Mouse (Mus musculus): ENCODE data around the gene Rbpj. TPM values are rescaled to one million over a fixed set of nuclear protein-coding genes. Genes with fewer than 3 reads are reported as not detected.

Rbpj gene
- 29.4 and 30.0 TPM in 2 replicates for polyA plus RNA-seq (2015; fragmentation: Nextera tagmentation; extraction: Ambion mirVana)

DNA sequence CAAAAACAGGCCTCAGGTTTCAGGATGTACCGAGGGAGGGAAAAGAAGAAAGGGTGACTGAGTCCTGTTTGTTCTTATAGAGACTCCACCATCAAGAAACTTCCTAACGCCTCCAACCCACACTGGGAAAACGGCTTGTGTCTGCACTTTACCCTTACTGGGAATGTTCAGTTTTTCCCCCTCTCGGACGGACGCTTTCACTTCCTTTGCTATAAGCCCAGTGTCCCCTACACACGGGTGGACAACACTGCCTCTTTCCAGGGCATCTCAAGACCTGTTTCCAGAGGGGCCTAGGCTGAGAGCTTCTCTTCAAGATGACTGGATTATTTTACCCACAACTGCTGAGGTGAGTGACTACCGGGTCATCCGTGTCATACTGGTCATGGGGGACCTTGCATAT, at the start of gene Rbpj:
Gene Rbpj (plus strand): TSS at position 270 of the 400 bp plus-strand sequence.
- ATAC-seq (ENCODE audit: insufficient read depth, low FRiP score), result no peak
- WGBS, result 93% methylated on average over 9 of the region's 9 CpGs
- Histone ChIP-seq H3K9ac (ENCODE audit: low read length) (no peak within 1 kb of the TSS), H3K36me3 (ENCODE audit: control insufficient read depth, insufficient read depth, low read length) (no peaks in the 10 kb centered on the region), H3K4me1 (ENCODE audit: control insufficient read depth, insufficient read depth, low read length) (peaks cover 18% of the 10 kb centered on the region), H3K27me3 (ENCODE audit: control insufficient read depth, insufficient read depth, low read length) (no peaks in the 10 kb centered on the region), H3K9me3 (replicated peaks; ENCODE audit: control insufficient read depth, low read length) (no peaks in the 10 kb centered on the region), H3K27ac (ENCODE audit: low read length) (no peak within 1 kb of the TSS), H3K4me3 (replicated peaks; ENCODE audit: low read length) (no peak within 1 kb of the TSS), H3K4me2 (ENCODE audit: low read depth, low read length) (no peak within 1 kb of the TSS)

DNA sequence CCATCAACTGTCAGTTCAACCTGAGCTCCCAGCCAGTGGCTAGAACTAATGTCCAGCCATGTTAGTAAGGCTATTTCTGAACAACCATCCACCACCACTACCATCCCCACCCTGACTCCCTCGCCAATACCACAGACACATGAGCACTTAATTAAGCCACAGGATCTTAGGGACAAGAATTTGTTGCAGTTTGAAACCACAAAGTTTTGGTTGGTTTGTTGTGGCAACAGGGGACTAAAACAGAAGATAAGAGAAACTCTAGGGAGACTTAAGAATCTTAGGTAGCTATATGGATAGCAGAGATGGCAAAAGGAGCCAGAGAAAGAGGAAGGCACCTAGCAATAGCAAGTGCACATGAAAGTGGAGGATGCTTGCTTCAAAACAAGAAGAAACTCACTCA, 45.2 kb upstream of the Rbpj start:
- Histone ChIP-seq H3K27ac (ENCODE audit: low read length) (no peak overlapping the region), H3K4me3 (replicated peaks; ENCODE audit: low read length) (no peak overlapping the region), H3K4me2 (ENCODE audit: low read depth, low read length) (no peak overlapping the region), H3K4me1 (ENCODE audit: control insufficient read depth, insufficient read depth, low read length) (no peaks in the 10 kb centered on the region), H3K9me3 (replicated peaks; ENCODE audit: control insufficient read depth, low read length) (no peaks in the 10 kb centered on the region), H3K36me3 (ENCODE audit: control insufficient read depth, insufficient read depth, low read length) (no peaks in the 10 kb centered on the region), H3K27me3 (ENCODE audit: control insufficient read depth, insufficient read depth, low read length) (no peaks in the 10 kb centered on the region), H3K9ac (ENCODE audit: low read length) (no peak overlapping the region)
- WGBS, result 61% methylated on average over 1 of the region's 1 CpGs
- ATAC-seq (ENCODE audit: insufficient read depth, low FRiP score), result no peak

DNA sequence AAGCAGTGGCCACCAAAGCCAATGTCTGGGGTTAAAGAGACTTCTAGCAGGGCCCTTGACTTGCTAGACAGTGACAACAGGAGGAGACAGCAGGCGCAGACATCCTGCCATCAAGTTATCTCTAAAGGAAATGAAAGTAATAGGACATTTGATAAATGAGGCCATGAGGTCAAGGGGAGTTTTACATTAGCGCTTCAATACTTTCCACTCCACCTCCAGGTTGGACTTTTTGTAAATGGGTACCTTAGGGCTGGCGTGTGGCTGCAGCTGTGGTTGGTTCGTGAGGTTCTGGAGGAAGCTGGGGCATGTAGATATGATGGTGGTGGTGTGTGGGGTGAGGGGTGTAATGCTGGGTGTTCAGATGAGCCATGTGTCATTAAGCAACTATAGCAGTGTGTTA, 44.7 kb upstream of the Rbpj start:
- Histone ChIP-seq H3K4me3 (replicated peaks; ENCODE audit: low read length) (no peak overlapping the region), H3K27ac (ENCODE audit: low read length) (no peak overlapping the region), H3K9ac (ENCODE audit: low read length) (no peak overlapping the region), H3K9me3 (replicated peaks; ENCODE audit: control insufficient read depth, low read length) (no peaks in the 10 kb centered on the region), H3K4me2 (ENCODE audit: low read depth, low read length) (no peak overlapping the region), H3K36me3 (ENCODE audit: control insufficient read depth, insufficient read depth, low read length) (no peaks in the 10 kb centered on the region), H3K4me1 (ENCODE audit: control insufficient read depth, insufficient read depth, low read length) (no peaks in the 10 kb centered on the region), H3K27me3 (ENCODE audit: control insufficient read depth, insufficient read depth, low read length) (no peaks in the 10 kb centered on the region)
- 48% methylated on average over 4 of the region's 4 CpGs for WGBS
- no peak for ATAC-seq (ENCODE audit: insufficient read depth, low FRiP score)

DNA sequence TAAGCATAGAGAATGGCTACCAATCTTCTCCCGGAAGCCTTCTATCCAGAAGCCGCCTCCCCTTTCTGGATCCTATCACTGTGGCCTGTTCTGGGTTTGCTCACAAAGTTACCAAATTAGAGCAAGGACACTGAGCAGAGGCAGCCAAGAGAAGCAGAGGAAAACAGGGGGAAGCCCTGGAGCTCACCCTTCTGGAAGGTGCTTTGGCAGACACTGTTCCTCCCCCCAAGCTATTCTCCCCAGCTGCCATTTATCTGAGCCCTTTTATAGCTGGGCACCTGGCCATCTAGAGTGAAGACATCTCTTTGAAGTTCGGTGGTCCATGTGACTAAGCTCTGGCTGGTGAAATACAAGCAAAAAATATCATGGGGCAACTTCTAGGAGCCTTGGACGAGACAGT, 38.5 kb upstream of the Rbpj start:
- H3K4me2 ChIP-seq (ENCODE audit: low read depth, low read length), result no peak overlapping the region
- H3K36me3 ChIP-seq (ENCODE audit: control insufficient read depth, insufficient read depth, low read length), result no peaks in the 10 kb centered on the region
- ATAC-seq (ENCODE audit: insufficient read depth, low FRiP score), result no peak
- H3K4me1 ChIP-seq (ENCODE audit: control insufficient read depth, insufficient read depth, low read length), result peaks cover 9% of the 10 kb centered on the region; the same call in 1 of the 2 replicates
- no peak overlapping the region for H3K27ac ChIP-seq (ENCODE audit: low read length)
- H3K27me3 ChIP-seq (ENCODE audit: control insufficient read depth, insufficient read depth, low read length), result no peaks in the 10 kb centered on the region; the same call in 1 of the 2 replicates
- no peak overlapping the region for H3K9ac ChIP-seq (ENCODE audit: low read length)
- no peaks in the 10 kb centered on the region for H3K9me3 ChIP-seq (replicated peaks; ENCODE audit: control insufficient read depth, low read length)
- WGBS, result 73% methylated on average over 4 of the region's 4 CpGs
- H3K4me3 ChIP-seq (replicated peaks; ENCODE audit: low read length), result no peak overlapping the region

DNA sequence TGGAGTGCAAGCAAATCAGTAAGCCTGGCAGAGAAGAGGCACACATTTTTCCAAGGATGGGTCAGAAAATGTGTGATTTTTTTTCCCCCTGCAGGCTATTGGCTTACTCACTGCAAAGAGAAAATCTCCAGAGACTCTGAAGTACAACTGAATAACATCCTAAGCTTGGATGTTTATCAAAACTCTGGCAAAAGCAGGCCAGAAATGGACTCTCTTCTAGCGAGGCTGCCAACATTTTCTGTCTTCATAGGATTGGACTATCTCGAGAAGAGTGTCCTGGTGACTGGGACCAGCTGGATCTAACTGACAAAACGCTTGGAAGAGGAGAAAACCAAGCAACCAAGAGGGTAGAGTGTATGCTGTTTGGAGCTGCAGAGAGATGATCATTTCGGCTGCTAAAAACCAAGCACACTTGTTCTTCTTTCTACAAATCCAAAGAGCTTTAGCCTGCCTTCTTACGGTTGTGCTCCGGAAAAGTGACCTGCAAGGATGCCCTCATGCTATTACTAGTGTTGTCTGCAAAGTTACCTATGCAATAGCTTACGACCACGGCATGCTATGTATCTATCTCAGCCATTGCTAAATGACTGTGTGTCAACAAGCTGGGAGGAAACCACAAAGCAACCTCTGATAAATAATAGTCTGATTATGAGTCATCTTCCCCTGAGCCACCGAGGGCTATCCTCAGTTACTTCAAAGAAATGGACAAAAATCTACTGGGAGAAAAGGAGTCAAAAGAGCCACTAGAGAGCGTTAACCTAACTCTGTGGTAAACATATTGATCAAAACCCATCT, 36.1 kb upstream of the Rbpj start:
- Histone ChIP-seq H3K9me3 (replicated peaks; ENCODE audit: control insufficient read depth, low read length) (no peaks in the 10 kb centered on the region), H3K4me2 (ENCODE audit: low read depth, low read length) (no peak overlapping the region), H3K4me1 (ENCODE audit: control insufficient read depth, insufficient read depth, low read length) (peaks cover 9% of the 10 kb centered on the region; the same call in 1 of the 2 replicates), H3K27me3 (ENCODE audit: control insufficient read depth, insufficient read depth, low read length) (no peaks in the 10 kb centered on the region; the same call in 1 of the 2 replicates), H3K36me3 (ENCODE audit: control insufficient read depth, insufficient read depth, low read length) (no peaks in the 10 kb centered on the region), H3K27ac (ENCODE audit: low read length) (peak overlapping the region; percentile 78), H3K4me3 (replicated peaks; ENCODE audit: low read length) (no peak overlapping the region), H3K9ac (ENCODE audit: low read length) (no peak overlapping the region)
- peak; percentile 88 for ATAC-seq (ENCODE audit: insufficient read depth, low FRiP score)
- 52% methylated on average over 10 of the region's 10 CpGs for WGBS

DNA sequence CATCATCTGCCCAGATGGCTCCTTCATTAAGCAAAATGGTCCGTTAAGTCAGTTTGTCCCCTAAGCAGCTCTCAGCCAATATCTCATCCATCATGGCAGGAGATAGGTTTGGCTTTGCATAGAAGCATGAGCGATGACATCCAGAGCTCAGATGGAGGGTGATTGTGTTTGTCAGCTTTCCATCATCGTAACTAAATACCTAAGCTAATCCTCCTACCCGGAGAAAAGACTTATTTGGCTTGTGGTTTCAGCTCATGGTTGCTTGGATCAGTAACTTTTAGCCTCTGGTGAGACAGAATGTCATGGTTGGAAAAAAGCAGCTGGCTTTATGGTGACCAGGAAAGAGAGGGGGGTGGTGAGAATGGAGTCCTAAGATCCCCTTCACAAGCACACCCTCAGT, 33.5 kb upstream of the Rbpj start:
- no peak overlapping the region for H3K9ac ChIP-seq (ENCODE audit: low read length)
- WGBS, result 73% methylated on average over 4 of the region's 4 CpGs
- H3K27ac ChIP-seq (ENCODE audit: low read length), result no peak overlapping the region
- no peaks in the 10 kb centered on the region for H3K27me3 ChIP-seq (ENCODE audit: control insufficient read depth, insufficient read depth, low read length)
- peaks cover 9% of the 10 kb centered on the region; the same call in 1 of the 2 replicates for H3K4me1 ChIP-seq (ENCODE audit: control insufficient read depth, insufficient read depth, low read length)
- no peak for ATAC-seq (ENCODE audit: insufficient read depth, low FRiP score)
- no peak overlapping the region for H3K4me2 ChIP-seq (ENCODE audit: low read depth, low read length)
- no peaks in the 10 kb centered on the region for H3K9me3 ChIP-seq (replicated peaks; ENCODE audit: control insufficient read depth, low read length)
- no peak overlapping the region for H3K4me3 ChIP-seq (replicated peaks; ENCODE audit: low read length)
- no peaks in the 10 kb centered on the region for H3K36me3 ChIP-seq (ENCODE audit: control insufficient read depth, insufficient read depth, low read length)

DNA sequence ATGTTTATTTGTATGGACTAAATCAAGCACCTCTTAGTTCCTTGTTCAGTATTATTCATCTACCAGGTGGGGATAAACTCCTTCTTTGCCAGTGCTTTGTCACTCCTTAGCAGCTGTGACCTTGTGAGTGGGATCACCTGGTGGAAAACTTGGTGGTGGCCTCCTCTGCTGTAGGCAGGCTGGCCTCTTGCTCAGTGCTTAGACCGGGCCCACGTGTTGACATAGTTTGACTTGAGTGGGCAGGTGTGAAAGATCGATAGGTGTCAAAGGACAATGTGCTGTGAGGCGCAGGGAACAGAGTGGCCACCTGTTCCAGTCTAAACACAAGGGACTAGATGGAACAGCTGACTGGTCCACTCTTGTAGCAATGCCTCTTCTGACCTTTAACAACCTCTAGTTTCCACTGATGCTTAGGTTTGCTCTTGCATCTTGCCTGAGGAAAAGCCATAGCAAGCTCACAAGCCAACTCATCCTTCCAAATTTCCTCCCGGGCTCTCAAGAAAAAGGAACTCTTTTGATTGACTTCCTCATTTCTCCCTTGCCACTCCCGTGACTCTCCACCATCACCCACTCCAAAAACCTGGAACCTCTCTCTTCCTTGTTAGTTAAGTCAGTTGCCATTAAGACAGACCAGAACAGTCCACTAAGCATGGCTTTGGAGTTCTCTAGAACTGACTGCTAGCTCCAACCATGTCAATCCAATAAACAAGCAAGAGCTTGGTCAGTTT, 28.9 kb upstream of the Rbpj start:
- Histone ChIP-seq H3K27me3 (ENCODE audit: control insufficient read depth, insufficient read depth, low read length) (no peaks in the 10 kb centered on the region), H3K36me3 (ENCODE audit: control insufficient read depth, insufficient read depth, low read length) (no peaks in the 10 kb centered on the region), H3K4me2 (ENCODE audit: low read depth, low read length) (no peak overlapping the region), H3K9me3 (replicated peaks; ENCODE audit: control insufficient read depth, low read length) (no peaks in the 10 kb centered on the region), H3K27ac (ENCODE audit: low read length) (peak overlapping the region; percentile 66; the same call in 1 of the 2 replicates), H3K9ac (ENCODE audit: low read length) (no peak overlapping the region), H3K4me3 (replicated peaks; ENCODE audit: low read length) (no peak overlapping the region), H3K4me1 (ENCODE audit: control insufficient read depth, insufficient read depth, low read length) (peaks cover 5% of the 10 kb centered on the region)
- no peak for ATAC-seq (ENCODE audit: insufficient read depth, low FRiP score)
- 69% methylated on average over 6 of the region's 6 CpGs for WGBS

DNA sequence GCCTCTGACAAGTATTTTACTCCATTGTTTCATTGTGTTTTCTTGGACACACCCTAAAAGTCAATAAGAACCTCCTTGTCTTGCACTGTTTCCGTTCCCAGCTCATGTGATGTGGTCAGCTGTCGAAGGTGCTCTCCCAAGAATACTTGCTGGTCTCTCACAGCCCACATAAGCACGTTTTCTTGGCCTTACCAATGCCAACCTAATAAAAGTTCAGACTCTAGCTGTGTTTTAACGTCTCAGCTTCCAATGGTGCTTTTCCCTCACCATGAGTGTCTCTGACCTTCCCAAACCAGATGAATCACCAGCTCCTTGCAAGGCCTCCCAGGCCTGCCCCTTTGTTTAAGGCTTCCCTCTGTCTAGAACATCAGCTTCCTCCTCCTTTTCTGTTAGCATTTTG, 28.2 kb upstream of the Rbpj start:
- 52% methylated on average over 4 of the region's 4 CpGs for WGBS
- no peak for ATAC-seq (ENCODE audit: insufficient read depth, low FRiP score)
- Histone ChIP-seq H3K27ac (ENCODE audit: low read length) (peak overlapping the region; percentile 66), H3K9ac (ENCODE audit: low read length) (no peak overlapping the region), H3K36me3 (ENCODE audit: control insufficient read depth, insufficient read depth, low read length) (no peaks in the 10 kb centered on the region), H3K9me3 (replicated peaks; ENCODE audit: control insufficient read depth, low read length) (no peaks in the 10 kb centered on the region), H3K4me3 (replicated peaks; ENCODE audit: low read length) (no peak overlapping the region), H3K4me1 (ENCODE audit: control insufficient read depth, insufficient read depth, low read length) (peaks cover 5% of the 10 kb centered on the region), H3K4me2 (ENCODE audit: low read depth, low read length) (no peak overlapping the region), H3K27me3 (ENCODE audit: control insufficient read depth, insufficient read depth, low read length) (no peaks in the 10 kb centered on the region)

DNA sequence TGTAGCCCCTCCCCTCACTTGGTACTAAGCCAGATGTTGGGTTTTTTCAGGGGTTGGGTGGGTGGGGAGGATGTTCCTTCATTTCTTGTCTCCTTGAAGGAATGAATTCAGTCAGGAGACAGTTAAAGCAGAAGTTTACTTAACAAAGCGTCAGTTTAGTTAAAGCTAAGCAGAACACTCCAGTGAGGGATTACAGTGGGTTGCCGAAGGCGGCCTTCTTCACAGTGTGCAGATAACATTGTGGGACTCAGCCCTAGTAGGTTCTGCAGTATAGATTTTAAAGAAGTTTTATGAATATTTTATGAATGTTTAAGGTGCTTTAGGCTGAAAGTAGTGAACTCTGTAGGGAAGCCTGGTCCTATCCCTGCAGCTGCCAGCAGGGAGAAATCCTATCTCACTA, 27.7 kb upstream of the Rbpj start:
- WGBS, result 11% methylated on average over 3 of the region's 3 CpGs
- no peak overlapping the region for H3K4me2 ChIP-seq (ENCODE audit: low read depth, low read length)
- no peak overlapping the region for H3K9ac ChIP-seq (ENCODE audit: low read length)
- H3K4me1 ChIP-seq (ENCODE audit: control insufficient read depth, insufficient read depth, low read length), result peaks cover 5% of the 10 kb centered on the region
- no peaks in the 10 kb centered on the region for H3K27me3 ChIP-seq (ENCODE audit: control insufficient read depth, insufficient read depth, low read length)
- peak; percentile 81; the same call in 1 of the 2 replicates for ATAC-seq (ENCODE audit: insufficient read depth, low FRiP score)
- H3K4me3 ChIP-seq (replicated peaks; ENCODE audit: low read length), result no peak overlapping the region
- H3K27ac ChIP-seq (ENCODE audit: low read length), result peak overlapping the region; percentile 66
- no peaks in the 10 kb centered on the region for H3K36me3 ChIP-seq (ENCODE audit: control insufficient read depth, insufficient read depth, low read length)
- H3K9me3 ChIP-seq (replicated peaks; ENCODE audit: control insufficient read depth, low read length), result no peaks in the 10 kb centered on the region

Data from stomach, embryonic 16.5 days (tissue).